Mouse (Mus musculus): ENCODE data around the gene Cap2.

Gene Cap2

GRCm38 (mm10) chr13:46695296-46695908, 193.8 kb downstream of the Cap2 start:
- no peak for DNase-seq (ENCODE audit: low read depth, low spot score)

- DNase-seq (ENCODE audit: low read depth, low spot score): no peak
Measured at GRCm38 (mm10) chr13:46695932-46696331, 194.3 kb downstream of the Cap2 start.

GRCm38 (mm10) chr13:46696788-46697187, 195.1 kb downstream of the Cap2 start:
- DNase-seq (ENCODE audit: low read depth, low spot score): no peak

DNA sequence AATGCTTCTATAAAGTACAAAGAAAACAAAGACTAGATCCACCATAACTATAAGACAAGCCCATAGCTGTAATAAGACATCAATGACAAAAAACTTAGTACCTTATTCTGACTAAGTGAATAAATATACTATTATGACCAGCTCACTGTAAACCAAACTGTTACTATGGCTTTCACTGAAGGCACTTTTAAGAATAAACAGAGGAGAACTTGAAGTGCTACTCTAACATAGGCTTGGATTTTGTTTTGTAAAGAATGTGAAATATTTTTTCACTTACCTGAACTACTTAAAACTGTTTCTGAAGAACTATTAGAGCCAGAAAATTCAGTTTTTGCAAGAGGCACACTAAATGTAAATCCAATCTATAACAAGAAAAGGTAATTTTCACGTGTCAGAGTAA, 197.7 kb downstream of the Cap2 start:
- no peak for DNase-seq (ENCODE audit: low read depth, low spot score)
